Mouse (Mus musculus) kidney, embryonic 14.5 days (tissue): Measurements from ENCODE around the gene Espn. TPM values are rescaled to one million over a fixed set of nuclear protein-coding genes. Genes with fewer than 3 reads are reported as not detected.
A peak's percentile ranks its signal among the peaks of the same experiment; 100 is the strongest.

Experiments
- ATAC-seq: fragments of 200-750 bp; cut with Nextera tagmentation; 2 replicates; pipeline ENCODE4 v1.8.0; 2017; ENCODE audit warnings: moderate number of reproducible peaks, mild to moderate bottlenecking, moderate TSS enrichment, moderate library complexity; ENCODE audit not compliant: low FRiP score, low TSS enrichment
- H3K27ac ChIP-seq: fragments of 300-500 bp; sonication (generic); 2 replicates; pipeline ENCODE4 v1.5.1; 2014; ENCODE audit warnings: low read depth, mild to moderate bottlenecking, low read length, moderate library complexity, mixed read lengths
- H3K27me3 ChIP-seq: fragments of 300-500 bp; sonication (generic); 2 replicates; pipeline ENCODE4 v1.6.1; 2014; ENCODE audit warnings: mild to moderate bottlenecking, low read length; ENCODE audit not compliant: control insufficient read depth, insufficient read depth
- H3K36me3 ChIP-seq: fragments of 300-500 bp; sonication (generic); 2 replicates; pipeline ENCODE4 v1.6.1; 2014; ENCODE audit warnings: low read length, mixed read lengths; ENCODE audit not compliant: control insufficient read depth, insufficient read depth
- H3K4me1 ChIP-seq: fragments of 300-500 bp; sonication (generic); 2 replicates; pipeline ENCODE4 v1.6.1; 2014; ENCODE audit warnings: low read length, mixed read lengths; ENCODE audit not compliant: control insufficient read depth, insufficient read depth
- H3K4me2 ChIP-seq: fragments of 300-500 bp; sonication (generic); replicated peaks from 2 replicates; pipeline ENCODE4 v1.6.1; 2014; ENCODE audit warnings: low read depth, mild to moderate bottlenecking, low read length
- H3K4me3 ChIP-seq: fragments of 300-500 bp; sonication (generic); 2 replicates; pipeline ENCODE4 v1.5.1; 2014; ENCODE audit warnings: mild to moderate bottlenecking, low read length
- H3K9ac ChIP-seq: fragments of 300-500 bp; sonication (generic); 2 replicates; pipeline ENCODE4 v1.6.1; 2014; ENCODE audit warnings: low read depth, mild to moderate bottlenecking, low read length, moderate library complexity
- H3K9me3 ChIP-seq: fragments of 300-500 bp; sonication (generic); 2 replicates; pipeline ENCODE4 v1.6.1; 2016; ENCODE audit warnings: low read length; ENCODE audit not compliant: control insufficient read depth
- WGBS: fragments of 180-500 bp; shearing (Covaris S2); extraction: QIAGEN DNeasy Blood & Tissue Kit; methylation state at CpG from one replicate; pipeline ENCODE4 v1.1.7; 2014; 5-methylcytosine and 5-hydroxymethylcytosine counted together
- polyA plus RNA-seq: library from polyadenylated mRNA; unstranded; fragments of >200 nt; fragmentation: Nextera tagmentation; extraction: Ambion mirVana; gene quantifications from 2 replicates; pipeline ENCODE4 v1.2.1, GENCODE M21; 2014

Gene Espn
- polyA plus RNA-seq: 36.1 and 36.3 TPM in 2 replicates

GRCm38 (mm10) chr4:152151966-152152544 lies at the start of gene Espn:
Gene Espn (minus strand): TSS chr4:152152371.
- Histone ChIP-seq H3K9ac (peak within 1 kb of the TSS; percentile 51), H3K27me3 (peaks cover 23% of the 10 kb centered on the region), H3K36me3 (no peaks in the 10 kb centered on the region), H3K27ac (no peak within 1 kb of the TSS), H3K9me3 (no peaks in the 10 kb centered on the region), H3K4me1 (peaks cover 10% of the 10 kb centered on the region), H3K4me2 (peak within 1 kb of the TSS; percentile 85), H3K4me3 (peak within 1 kb of the TSS; percentile 47)
- ATAC-seq: peak; percentile 90
- under 1% methylated on average over 57 of the region's 57 CpGs for WGBS

- 57% methylated on average over 6 of the region's 6 CpGs for WGBS
- Histone ChIP-seq H3K27ac (no peak overlapping the region; the same call in 1 of the 2 replicates), H3K27me3 (no peaks in the 10 kb centered on the region), H3K4me2 (no peak overlapping the region), H3K4me1 (peaks cover 22% of the 10 kb centered on the region), H3K9me3 (no peaks in the 10 kb centered on the region), H3K36me3 (no peaks in the 10 kb centered on the region), H3K4me3 (no peak overlapping the region), H3K9ac (no peak overlapping the region)
- ATAC-seq: peak; percentile 37
Measured at GRCm38 (mm10) chr4:152201492-152201891, 49.3 kb upstream of the Espn start.

DNA sequence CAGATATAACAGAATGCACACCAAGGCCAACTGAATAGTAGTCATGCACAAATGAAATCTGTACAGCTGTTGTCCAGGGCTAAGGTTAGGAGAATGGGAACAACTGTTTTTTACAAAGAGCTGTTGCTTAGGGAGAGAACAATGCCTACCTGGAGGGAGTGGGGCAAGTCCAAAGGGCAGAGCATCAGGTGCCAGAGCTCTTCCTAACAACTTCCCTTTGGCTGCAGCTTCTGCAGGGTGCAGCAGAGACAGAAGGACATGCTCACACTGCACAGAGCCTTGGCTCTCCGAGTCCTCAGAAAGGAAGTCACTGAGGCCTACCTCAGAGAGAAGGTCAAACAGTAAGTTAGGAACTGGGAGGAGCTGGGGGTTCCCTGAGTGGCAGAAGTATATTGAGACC lies 47.4 kb upstream of the Espn start:
- H3K27me3 ChIP-seq: no peaks in the 10 kb centered on the region
- WGBS: 82% methylated on average over 1 of the region's 1 CpGs
- no peak for ATAC-seq

GRCm38 (mm10) chr4:152197545-152197944 lies 45.4 kb upstream of the Espn start:
- H3K4me2 ChIP-seq: no peak overlapping the region
- H3K9me3 ChIP-seq: no peaks in the 10 kb centered on the region
- H3K4me3 ChIP-seq: no peak overlapping the region
- H3K9ac ChIP-seq: no peak overlapping the region
- no peaks in the 10 kb centered on the region for H3K27me3 ChIP-seq
- H3K36me3 ChIP-seq: no peaks in the 10 kb centered on the region
- ATAC-seq: no peak
- no peak overlapping the region for H3K27ac ChIP-seq
- 78% methylated on average over 5 of the region's 5 CpGs for WGBS
- H3K4me1 ChIP-seq: peaks cover 15% of the 10 kb centered on the region

More for the DNA sequence above, 47.4 kb upstream of the Espn start:
- H3K4me1 ChIP-seq: peaks cover 22% of the 10 kb centered on the region
- H3K9me3 ChIP-seq: no peaks in the 10 kb centered on the region
- H3K4me3 ChIP-seq: no peak overlapping the region
- no peaks in the 10 kb centered on the region for H3K36me3 ChIP-seq
- no peak overlapping the region for H3K4me2 ChIP-seq
- no peak overlapping the region for H3K27ac ChIP-seq
- H3K9ac ChIP-seq: no peak overlapping the region

DNA sequence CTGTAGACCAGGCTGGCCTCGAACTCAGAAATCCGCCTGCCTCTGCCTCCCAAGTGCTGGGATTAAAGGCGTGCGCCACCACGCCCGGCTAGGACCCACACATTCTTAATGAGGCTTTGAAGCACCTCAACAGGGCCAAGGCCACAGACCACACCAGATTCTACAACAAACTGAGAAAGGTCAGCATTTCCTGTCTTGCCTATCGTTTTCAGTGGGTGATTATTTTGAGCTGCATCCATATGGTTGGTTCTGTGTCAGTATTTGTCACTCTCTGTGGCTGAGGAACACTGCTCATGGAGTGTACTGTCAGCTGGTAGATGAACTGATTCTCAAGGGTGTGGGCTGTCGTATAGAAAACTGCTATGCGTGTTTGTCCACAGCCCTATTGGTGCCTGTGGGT lies 44.1 kb upstream of the Espn start:
- peaks cover 4% of the 10 kb centered on the region for H3K4me1 ChIP-seq
- H3K27ac ChIP-seq: no peak overlapping the region
- ATAC-seq: no peak
- no peak overlapping the region for H3K4me3 ChIP-seq
- H3K9ac ChIP-seq: no peak overlapping the region
- no peak overlapping the region for H3K4me2 ChIP-seq
- WGBS: 88% methylated on average over 8 of the region's 9 CpGs
- no peaks in the 10 kb centered on the region for H3K27me3 ChIP-seq
- no peaks in the 10 kb centered on the region for H3K9me3 ChIP-seq
- H3K36me3 ChIP-seq: no peaks in the 10 kb centered on the region

GRCm38 (mm10) chr4:152194476-152195175 lies 42.5 kb upstream of the Espn start:
- no peak overlapping the region for H3K9ac ChIP-seq
- no peak overlapping the region for H3K4me3 ChIP-seq
- no peaks in the 10 kb centered on the region for H3K27me3 ChIP-seq
- WGBS: 87% methylated on average over 3 of the region's 3 CpGs
- no peak for ATAC-seq
- H3K9me3 ChIP-seq: no peaks in the 10 kb centered on the region
- H3K36me3 ChIP-seq: no peaks in the 10 kb centered on the region
- no peak overlapping the region for H3K27ac ChIP-seq
- no peak overlapping the region for H3K4me2 ChIP-seq
- no peaks in the 10 kb centered on the region for H3K4me1 ChIP-seq

- no peak overlapping the region for H3K4me3 ChIP-seq
- WGBS: 61% methylated on average over 4 of the region's 4 CpGs
- no peak for ATAC-seq
- H3K4me2 ChIP-seq: no peak overlapping the region
- no peak overlapping the region for H3K9ac ChIP-seq
- H3K27ac ChIP-seq: no peak overlapping the region
- no peaks in the 10 kb centered on the region for H3K36me3 ChIP-seq
- H3K9me3 ChIP-seq: no peaks in the 10 kb centered on the region
- no peaks in the 10 kb centered on the region for H3K4me1 ChIP-seq
- no peaks in the 10 kb centered on the region for H3K27me3 ChIP-seq
Measured at GRCm38 (mm10) chr4:152192569-152192968, 40.4 kb upstream of the Espn start.

DNA sequence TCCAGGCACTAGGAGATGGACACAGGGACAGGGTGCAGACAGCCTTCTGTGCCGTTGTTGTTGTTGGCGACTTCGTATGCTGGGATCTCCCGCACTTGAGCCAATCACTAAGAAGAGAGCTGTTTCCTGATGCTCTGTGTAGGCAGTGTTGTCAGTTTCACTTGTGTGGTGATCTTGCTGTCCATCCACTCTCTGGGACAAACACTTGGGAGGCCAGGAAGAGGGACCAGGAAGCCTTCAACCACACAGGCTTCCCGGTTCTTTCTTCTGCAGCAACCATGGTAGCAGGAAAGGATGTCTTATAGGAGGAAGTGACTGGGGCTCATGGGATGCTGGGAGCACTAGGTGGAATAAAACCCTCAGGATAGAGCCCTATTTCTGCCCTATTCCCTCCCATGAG lies 38.5 kb upstream of the Espn start:
- H3K9ac ChIP-seq: no peak overlapping the region
- H3K27ac ChIP-seq: no peak overlapping the region
- H3K4me3 ChIP-seq: no peak overlapping the region
- H3K4me1 ChIP-seq: peaks cover 15% of the 10 kb centered on the region
- no peak for ATAC-seq
- WGBS: 53% methylated on average over 5 of the region's 5 CpGs
- no peaks in the 10 kb centered on the region for H3K27me3 ChIP-seq
- H3K9me3 ChIP-seq: no peaks in the 10 kb centered on the region
- no peak overlapping the region for H3K4me2 ChIP-seq
- no peaks in the 10 kb centered on the region for H3K36me3 ChIP-seq

- no peak for ATAC-seq
- 60% methylated on average over 11 of the region's 11 CpGs for WGBS
- H3K27me3 ChIP-seq: no peaks in the 10 kb centered on the region
- H3K9ac ChIP-seq: no peak overlapping the region
- peaks cover 21% of the 10 kb centered on the region for H3K4me1 ChIP-seq
- H3K9me3 ChIP-seq: no peaks in the 10 kb centered on the region
- H3K36me3 ChIP-seq: no peaks in the 10 kb centered on the region
- no peak overlapping the region for H3K27ac ChIP-seq
- no peak overlapping the region for H3K4me3 ChIP-seq
- no peak overlapping the region for H3K4me2 ChIP-seq
Measured at GRCm38 (mm10) chr4:152190096-152190653, 38.0 kb upstream of the Espn start.
